Mouse (Mus musculus) hindbrain, embryonic 16.5 days (tissue): ENCODE results near the gene Slc7a15. TPM values are rescaled to one million over a fixed set of nuclear protein-coding genes. Genes with fewer than 3 reads are reported as not detected.

Source experiments
- ATAC-seq: fragments of 200-750 bp; cut with Nextera tagmentation; 2 replicates; pipeline ENCODE4 v1.8.0; 2017; ENCODE audit warnings: moderate TSS enrichment, moderate library complexity
- H3K27ac ChIP-seq: fragments of 300-500 bp; sonication (generic); 2 replicates; pipeline ENCODE4 v1.5.1; 2014; ENCODE audit warnings: low read depth, mild to moderate bottlenecking, control low read depth, low read length, moderate library complexity
- H3K27me3 ChIP-seq: fragments of 300-500 bp; sonication (generic); replicated peaks from 2 replicates; pipeline ENCODE4 v1.6.1; 2014; ENCODE audit warnings: low read length; ENCODE audit not compliant: control insufficient read depth, insufficient read depth
- H3K36me3 ChIP-seq: fragments of 300-500 bp; sonication (generic); 2 replicates; pipeline ENCODE4 v1.6.1; 2014; ENCODE audit warnings: mild to moderate bottlenecking, low read length, moderate library complexity, mixed read lengths; ENCODE audit not compliant: control insufficient read depth, insufficient read depth
- H3K4me1 ChIP-seq: fragments of 300-500 bp; sonication (generic); 2 replicates; pipeline ENCODE4 v1.6.1; 2014; ENCODE audit warnings: low read depth, low read length; ENCODE audit not compliant: control insufficient read depth, insufficient read depth
- H3K4me2 ChIP-seq: fragments of 300-500 bp; sonication (generic); 2 replicates; pipeline ENCODE4 v1.6.1; 2014; ENCODE audit warnings: mild to moderate bottlenecking, low read length, control low read depth, moderate library complexity
- H3K4me3 ChIP-seq: fragments of 300-500 bp; sonication (generic); 2 replicates; pipeline ENCODE4 v1.5.1; 2014; ENCODE audit warnings: mild to moderate bottlenecking, low read length, control low read depth, moderate library complexity
- H3K9ac ChIP-seq: fragments of 300-500 bp; sonication (generic); 2 replicates; pipeline ENCODE4 v1.6.1; 2014; ENCODE audit warnings: low read depth, mild to moderate bottlenecking, control low read depth, low read length, moderate library complexity
- H3K9me3 ChIP-seq: fragments of 300-500 bp; sonication (generic); 2 replicates; pipeline ENCODE4 v1.6.1; 2014; ENCODE audit warnings: mild to moderate bottlenecking, low read length, moderate library complexity; ENCODE audit not compliant: control insufficient read depth
- WGBS: fragments of 180-500 bp; shearing (Covaris S2); extraction: QIAGEN DNeasy Blood & Tissue Kit; methylation state at CpG from one replicate; pipeline ENCODE4 v1.1.7; 2014; 5-methylcytosine and 5-hydroxymethylcytosine counted together
- polyA plus RNA-seq: library from polyadenylated mRNA; unstranded; fragments of >200 nt; fragmentation: Nextera tagmentation; extraction: Ambion mirVana; gene quantifications from 2 replicates; pipeline ENCODE4 v1.2.1, GENCODE M21; 2015

Gene Slc7a15
- polyA plus RNA-seq, 1 experiment from 2014 or later: not detected

GRCm38 (mm10) chr12:8542371-8542770, 56.5 kb downstream of the Slc7a15 start:
- H3K36me3 ChIP-seq: no peaks in the 10 kb centered on the region
- ATAC-seq: no peak
- H3K9ac ChIP-seq: no peak overlapping the region
- H3K27ac ChIP-seq: no peak overlapping the region
- no peak overlapping the region for H3K4me2 ChIP-seq
- WGBS: 88% methylated on average over 4 of the region's 4 CpGs
- H3K9me3 ChIP-seq: no peaks in the 10 kb centered on the region
- no peaks in the 10 kb centered on the region for H3K4me1 ChIP-seq
- H3K4me3 ChIP-seq: no peak overlapping the region
- no peaks in the 10 kb centered on the region for H3K27me3 ChIP-seq

- no peak overlapping the region for H3K4me2 ChIP-seq
- no peaks in the 10 kb centered on the region for H3K9me3 ChIP-seq
- no peaks in the 10 kb centered on the region for H3K4me1 ChIP-seq
- no peak for ATAC-seq
- 91% methylated on average over 13 of the region's 13 CpGs for WGBS
- no peaks in the 10 kb centered on the region for H3K27me3 ChIP-seq
- no peaks in the 10 kb centered on the region for H3K36me3 ChIP-seq
- H3K4me3 ChIP-seq: no peak overlapping the region
- no peak overlapping the region for H3K9ac ChIP-seq
- no peak overlapping the region for H3K27ac ChIP-seq
Observed at GRCm38 (mm10) chr12:8539471-8539870, 59.4 kb downstream of the Slc7a15 start.

DNA sequence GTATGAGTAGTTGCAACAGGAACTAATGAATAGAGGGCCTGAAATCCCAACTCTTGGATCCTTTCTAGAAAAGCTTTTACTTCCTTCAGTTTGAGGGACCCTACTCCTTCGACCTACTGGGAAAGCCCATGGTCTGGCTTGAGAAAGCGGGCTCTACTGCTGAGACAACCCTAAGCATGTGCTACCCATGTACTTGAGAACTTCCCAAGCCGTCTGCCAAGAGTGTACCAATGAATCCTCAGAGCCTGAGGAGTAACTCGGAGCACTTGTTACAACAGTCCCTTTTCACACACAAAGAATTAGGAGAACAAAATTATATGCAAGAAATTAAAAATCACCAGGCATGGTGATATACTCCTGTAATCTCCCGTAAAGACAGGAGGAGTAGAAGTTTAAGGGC, 61.6 kb downstream of the Slc7a15 start:
- Histone ChIP-seq H3K27ac (no peak overlapping the region), H3K4me3 (no peak overlapping the region), H3K4me1 (no peaks in the 10 kb centered on the region), H3K9me3 (no peaks in the 10 kb centered on the region), H3K9ac (no peak overlapping the region), H3K27me3 (no peaks in the 10 kb centered on the region), H3K4me2 (no peak overlapping the region), H3K36me3 (no peaks in the 10 kb centered on the region)
- ATAC-seq: no peak
- WGBS: 90% methylated on average over 5 of the region's 5 CpGs

- H3K9me3 ChIP-seq: no peaks in the 10 kb centered on the region
- no peak overlapping the region for H3K4me3 ChIP-seq
- peak; percentile 90 for ATAC-seq
- 64% methylated on average over 9 of the region's 9 CpGs for whole genome bisulfite sequencing
- no peaks in the 10 kb centered on the region for H3K27me3 ChIP-seq
- no peaks in the 10 kb centered on the region for H3K4me1 ChIP-seq
- no peak overlapping the region for H3K9ac ChIP-seq
- no peak overlapping the region for H3K4me2 ChIP-seq
- H3K36me3 ChIP-seq: no peaks in the 10 kb centered on the region
- H3K27ac ChIP-seq: no peak overlapping the region
Observed at GRCm38 (mm10) chr12:8536221-8536965, 62.5 kb downstream of the Slc7a15 start.

GRCm38 (mm10) chr12:8535596-8535995, 63.3 kb downstream of the Slc7a15 start:
- Histone ChIP-seq H3K4me3 (no peak overlapping the region), H3K36me3 (no peaks in the 10 kb centered on the region), H3K27ac (no peak overlapping the region), H3K4me1 (no peaks in the 10 kb centered on the region), H3K9me3 (no peaks in the 10 kb centered on the region), H3K27me3 (no peaks in the 10 kb centered on the region), H3K4me2 (no peak overlapping the region), H3K9ac (no peak overlapping the region)
- WGBS: 92% methylated on average over 7 of the region's 7 CpGs
- ATAC-seq: 0 out of 2 replicates have a peak, but pooled peaks have one; percentile 4

DNA sequence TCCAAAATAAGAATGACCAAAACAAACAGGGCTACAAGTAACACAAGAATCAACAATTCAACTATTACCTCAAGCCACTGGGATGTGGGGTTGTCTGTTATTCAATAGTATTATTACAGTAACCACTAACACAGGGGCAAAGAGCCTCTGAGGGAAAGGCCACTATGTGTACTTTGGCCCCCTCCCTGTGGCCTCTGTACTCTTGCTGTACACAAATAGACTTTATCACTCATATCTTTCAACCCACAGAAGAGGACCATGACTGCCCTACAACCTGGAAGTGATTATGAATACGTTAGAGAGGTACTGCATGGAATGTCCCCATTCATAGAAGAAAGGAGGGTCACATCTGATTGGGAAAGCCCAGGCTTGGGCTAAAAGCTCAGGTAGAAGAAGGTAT, 64.0 kb downstream of the Slc7a15 start:
- WGBS: 94% methylated on average over 1 of the region's 1 CpGs
- Histone ChIP-seq H3K4me1 (no peaks in the 10 kb centered on the region), H3K27me3 (no peaks in the 10 kb centered on the region), H3K36me3 (no peaks in the 10 kb centered on the region), H3K9me3 (no peaks in the 10 kb centered on the region), H3K9ac (no peak overlapping the region), H3K4me3 (no peak overlapping the region), H3K27ac (no peak overlapping the region), H3K4me2 (no peak overlapping the region)
- ATAC-seq: no peak

- H3K27ac ChIP-seq: no peak overlapping the region
- no peak overlapping the region for H3K4me3 ChIP-seq
- no peaks in the 10 kb centered on the region for H3K36me3 ChIP-seq
- WGBS: 84% methylated on average over 5 of the region's 5 CpGs
- no peak overlapping the region for H3K9ac ChIP-seq
- no peak overlapping the region for H3K4me2 ChIP-seq
- no peaks in the 10 kb centered on the region for H3K9me3 ChIP-seq
- H3K27me3 ChIP-seq: no peaks in the 10 kb centered on the region
- no peaks in the 10 kb centered on the region for H3K4me1 ChIP-seq
- no peak for ATAC-seq
Observed at GRCm38 (mm10) chr12:8527770-8528169, 71.1 kb downstream of the Slc7a15 start.

DNA sequence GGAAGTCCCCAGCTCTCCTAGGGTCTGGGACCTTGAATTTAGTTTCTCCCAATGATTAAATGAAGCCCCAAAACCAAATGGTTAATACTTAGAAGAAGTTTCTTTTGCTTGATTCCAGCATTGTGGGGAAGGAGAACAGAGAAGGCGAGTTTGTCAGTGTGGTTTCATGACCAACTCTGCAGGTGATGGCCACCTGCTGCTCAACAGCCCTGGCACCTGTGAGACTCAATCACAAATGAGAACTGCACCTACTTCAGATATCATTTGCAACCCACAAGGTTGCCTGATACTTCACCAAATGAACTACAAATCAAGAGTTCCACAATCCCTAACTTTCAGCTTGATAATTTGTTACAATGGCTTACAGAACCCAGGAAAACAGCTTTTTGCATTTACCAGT, 71.7 kb downstream of the Slc7a15 start:
- Histone ChIP-seq H3K36me3 (no peaks in the 10 kb centered on the region), H3K4me3 (no peak overlapping the region), H3K9ac (no peak overlapping the region), H3K9me3 (no peaks in the 10 kb centered on the region), H3K4me1 (no peaks in the 10 kb centered on the region), H3K4me2 (no peak overlapping the region), H3K27ac (no peak overlapping the region), H3K27me3 (no peaks in the 10 kb centered on the region)
- ATAC-seq: no peak
- 58% methylated on average over 1 of the region's 1 CpGs for WGBS

- 64% methylated on average over 5 of the region's 5 CpGs for WGBS
- ATAC-seq: no peak
Observed at GRCm38 (mm10) chr12:8524062-8524461, 74.8 kb downstream of the Slc7a15 start.

More at GRCm38 (mm10) chr12:8524062-8524461, 74.8 kb downstream of the Slc7a15 start:
- no peak overlapping the region for H3K4me2 ChIP-seq
- no peaks in the 10 kb centered on the region for H3K4me1 ChIP-seq
- no peaks in the 10 kb centered on the region for H3K9me3 ChIP-seq
- H3K36me3 ChIP-seq: no peaks in the 10 kb centered on the region
- H3K27me3 ChIP-seq: no peaks in the 10 kb centered on the region
- H3K27ac ChIP-seq: no peak overlapping the region
- no peak overlapping the region for H3K9ac ChIP-seq
- no peak overlapping the region for H3K4me3 ChIP-seq
